Mouse (Mus musculus) telencephalon, adult 2 months (tissue): ENCODE results near the gene Klhl3.
"Not testable (repeated sequence)": the region's sequence is repeated elsewhere in the genome, so short reads cannot be mapped to it uniquely, and the experiment has no call there.

Source experiments
- DNase-seq: peaks from one replicate; pipeline ENCODE4 v3.0.0-alpha.2; 2011; ENCODE audit warnings: low read depth, low spot score

The Klhl3 gene

GRCm38 (mm10) chr13:58113061-58113900, at the start of gene Klhl3:
Gene Klhl3, minus strand, starts transcription at chr13:58113592.
- peak; percentile 90 for DNase-seq

- no peak for DNase-seq
Measured at GRCm38 (mm10) chr13:58160761-58161160, 47.4 kb upstream of the Klhl3 start.

GRCm38 (mm10) chr13:58158099-58158912, 44.9 kb upstream of the Klhl3 start:
- DNase-seq, result peak; percentile 70

GRCm38 (mm10) chr13:58157447-58158098, 44.2 kb upstream of the Klhl3 start, which contains the start of gene Idnk:
Gene Idnk, plus strand, starts transcription at chr13:58157649.
- DNase-seq, result peak; percentile 56

GRCm38 (mm10) chr13:58157036-58157435, 43.6 kb upstream of the Klhl3 start:
- DNase-seq, result no peak

GRCm38 (mm10) chr13:58156031-58156430, 42.6 kb upstream of the Klhl3 start:
- no peak for DNase-seq

- no peak for DNase-seq
Measured at GRCm38 (mm10) chr13:58150442-58150841, 37.0 kb upstream of the Klhl3 start.

GRCm38 (mm10) chr13:58149629-58150028, 36.2 kb upstream of the Klhl3 start:
- DNase-seq, result no peak

GRCm38 (mm10) chr13:58149033-58149558, 35.7 kb upstream of the Klhl3 start:
- no peak for DNase-seq

- peak; percentile 70 for DNase-seq
Measured at GRCm38 (mm10) chr13:58148256-58148831, 35.0 kb upstream of the Klhl3 start.

GRCm38 (mm10) chr13:58147760-58148159, 34.4 kb upstream of the Klhl3 start:
- DNase-seq, result no peak

- not testable (repeated sequence) for DNase-seq
Measured at GRCm38 (mm10) chr13:58146603-58147002, 33.2 kb upstream of the Klhl3 start.

GRCm38 (mm10) chr13:58131692-58132091, 18.3 kb upstream of the Klhl3 start:
- DNase-seq, result no peak

- DNase-seq, result no peak
Measured at GRCm38 (mm10) chr13:58129687-58130246, 16.4 kb upstream of the Klhl3 start.

GRCm38 (mm10) chr13:58128768-58129671, 15.6 kb upstream of the Klhl3 start:
- peak; percentile 93 for DNase-seq

- peak; percentile 81 for DNase-seq
Measured at GRCm38 (mm10) chr13:58128396-58128767, 15.0 kb upstream of the Klhl3 start, which contains the start of gene Hnrnpa0. Gene Hnrnpa0, minus strand, starts transcription at chr13:58128556.

GRCm38 (mm10) chr13:58127766-58128361, 14.5 kb upstream of the Klhl3 start:
- no peak for DNase-seq

- no peak for DNase-seq
Measured at GRCm38 (mm10) chr13:58126862-58127765, 13.7 kb upstream of the Klhl3 start.
